Mouse (Mus musculus) MEL (cell line): ENCODE measurements around the gene Gm38431. TPM values are rescaled to one million over a fixed set of nuclear protein-coding genes. Genes with fewer than 3 reads are reported as not detected.

ENCODE experiments used
- DNase-seq: peaks from one replicate; pipeline ENCODE4 v3.0.0; 2011; ENCODE audit warnings: low read depth, low spot score
- H3K27ac ChIP-seq: 2 replicates; pipeline ENCODE4 v1.5.1; 2012; ENCODE audit warnings: low read depth, mild to moderate bottlenecking, control low read depth, low read length, moderate library complexity; ENCODE audit not compliant: control insufficient read depth
- H3K27me3 ChIP-seq, 2 experiments: fragments of 150-350 bp in 1 of 2; sonication (generic) in 1 of 2; 2 replicates each; pipeline ENCODE4 v1.6.1; 2012; ENCODE audit warnings: low read length in 2 of 2, mild to moderate bottlenecking in 2 of 2, improper control_type of control experiment in 1 of 2, moderate library complexity in 1 of 2; ENCODE audit not compliant: insufficient read depth in 2 of 2, control insufficient read depth in 1 of 2
- H3K36me3 ChIP-seq, 2 experiments: 2 replicates each; pipeline ENCODE4 v1.6.1; 2012 to 2014; ENCODE audit warnings: low read length in 2 of 2, improper control_type of control experiment in 1 of 2, inconsistent platforms in 1 of 2, mild to moderate bottlenecking in 1 of 2; ENCODE audit not compliant: insufficient read depth in 2 of 2, control insufficient read depth in 1 of 2
- H3K4me1 ChIP-seq, 2 experiments: fragments of 150-350 bp in 1 of 2; sonication (generic) in 1 of 2; 2 replicates each; pipeline ENCODE4 v1.6.1; 2012; ENCODE audit warnings: low read length in 2 of 2, improper control_type of control experiment in 1 of 2, mild to moderate bottlenecking in 1 of 2; ENCODE audit not compliant: insufficient read depth in 2 of 2, control insufficient read depth in 1 of 2
- H3K4me3 ChIP-seq, 2 experiments: fragments of 150-350 bp in 1 of 2; sonication (generic) in 1 of 2; 2 replicates each; pipeline ENCODE4 v1.5.1; 2012; ENCODE audit warnings: low read depth in 2 of 2, low read length in 2 of 2, mild to moderate bottlenecking in 2 of 2, moderate library complexity in 2 of 2, control low read depth in 1 of 2, improper control_type of control experiment in 1 of 2; ENCODE audit not compliant: control insufficient read depth in 1 of 2, insufficient read depth in 1 of 2
- H3K79me2 ChIP-seq: 2 replicates; pipeline ENCODE4 v1.6.1; 2012; ENCODE audit warnings: mild to moderate bottlenecking, low read length, moderate library complexity; ENCODE audit not compliant: control insufficient read depth, poor library complexity, insufficient read depth
- H3K9ac ChIP-seq: 2 replicates; pipeline ENCODE4 v1.6.1; 2012; ENCODE audit warnings: low read depth, mild to moderate bottlenecking, control low read depth, low read length, moderate library complexity; ENCODE audit not compliant: control insufficient read depth, poor library complexity, severe bottlenecking
- H3K9me3 ChIP-seq: fragments of 150-350 bp; sonication (generic); replicated peaks from 2 replicates; pipeline ENCODE4 v1.6.1; 2012; ENCODE audit warnings: mild to moderate bottlenecking, low read length, improper control_type of control experiment, moderate library complexity; ENCODE audit not compliant: insufficient read depth
- BHLHE40 ChIP-seq: IDR thresholded peaks from 2 replicates; pipeline ENCODE4 v1.6.1; 2012; ENCODE audit warnings: low read depth, mild to moderate bottlenecking, inconsistent platforms, low read length, improper control_type of control experiment, borderline replicate concordance
- CHD2 ChIP-seq: IDR thresholded peaks from 2 replicates; pipeline ENCODE4 v1.6.1; 2011; ENCODE audit warnings: low read length, improper control_type of control experiment
- CTCF ChIP-seq, 3 experiments: IDR thresholded peaks in 2 of 3; conservative IDR thresholded peaks in 1 of 3; 2 replicates each; pipeline ENCODE4 v1.5.1; 2011 to 2012; ENCODE audit warnings: low read length in 3 of 3, low read depth in 2 of 3, mild to moderate bottlenecking in 2 of 3, improper control_type of control experiment in 1 of 3, inconsistent platforms in 1 of 3, mixed read lengths in 1 of 3, moderate library complexity in 1 of 3; ENCODE audit not compliant: control insufficient read depth in 1 of 3, insufficient read depth in 1 of 3, poor library complexity in 1 of 3, severe bottlenecking in 1 of 3
- E2F4 ChIP-seq: IDR thresholded peaks from 2 replicates; pipeline ENCODE4 v1.6.1; 2011; ENCODE audit warnings: low read depth, low read length, improper control_type of control experiment, borderline replicate concordance
- GATA1 ChIP-seq: IDR thresholded peaks from 2 replicates; pipeline ENCODE4 v1.6.1; 2011; ENCODE audit warnings: low read depth, low read length, improper control_type of control experiment
- HCFC1 ChIP-seq: IDR thresholded peaks from 2 replicates; pipeline ENCODE4 v1.6.1; 2012; ENCODE audit warnings: low read depth, mild to moderate bottlenecking, inconsistent platforms, low read length, improper control_type of control experiment, moderate library complexity
- KAT2A ChIP-seq: conservative IDR thresholded peaks from 2 replicates; pipeline ENCODE4 v1.6.1; 2012; ENCODE audit warnings: low read depth, low read length, improper control_type of control experiment, inconsistent platforms
- MAFK ChIP-seq: IDR thresholded peaks from 2 replicates; pipeline ENCODE4 v1.6.1; 2011; ENCODE audit warnings: low read depth, mild to moderate bottlenecking, low read length, improper control_type of control experiment, borderline replicate concordance
- MAZ ChIP-seq: IDR thresholded peaks from 2 replicates; pipeline ENCODE4 v1.6.1; 2012; ENCODE audit warnings: low read depth, mild to moderate bottlenecking, inconsistent platforms, low read length, improper control_type of control experiment
- MEF2A ChIP-seq: IDR thresholded peaks from 2 replicates; pipeline ENCODE4 v1.6.1; 2014; ENCODE audit warnings: low read depth, mild to moderate bottlenecking, inconsistent platforms, low read length, improper control_type of control experiment; ENCODE audit not compliant: poor library complexity, insufficient replicate concordance, severe bottlenecking; ENCODE audit errors: extremely low read depth
- MYB ChIP-seq: IDR thresholded peaks from 2 replicates; pipeline ENCODE4 v1.6.1; 2011; ENCODE audit warnings: mild to moderate bottlenecking, low read depth, low read length, improper control_type of control experiment
- MYC ChIP-seq: IDR thresholded peaks from 2 replicates; pipeline ENCODE4 v1.6.1; 2011; ENCODE audit warnings: low read depth, mild to moderate bottlenecking, low read length, improper control_type of control experiment, moderate library complexity
- POLR2A ChIP-seq, 2 experiments: IDR thresholded peaks; 2 replicates each; pipeline ENCODE4 v1.6.1; 2011 to 2012; ENCODE audit warnings: low read length in 2 of 2, mild to moderate bottlenecking in 2 of 2, control low read depth in 1 of 2, improper control_type of control experiment in 1 of 2, low read depth in 1 of 2, moderate library complexity in 1 of 2; ENCODE audit not compliant: control insufficient read depth in 1 of 2, insufficient read depth in 1 of 2, poor library complexity in 1 of 2
- POLR2AphosphoS5 ChIP-seq: IDR thresholded peaks from 2 replicates; pipeline ENCODE4 v1.6.1; 2012; ENCODE audit warnings: low read depth, borderline replicate concordance, mild to moderate bottlenecking, inconsistent platforms, low read length, moderate library complexity, mixed read lengths
- RAD21 ChIP-seq: IDR thresholded peaks from 2 replicates; pipeline ENCODE4 v1.6.1; 2011; ENCODE audit warnings: mild to moderate bottlenecking, low read depth, low read length, improper control_type of control experiment
- RCOR1 ChIP-seq: IDR thresholded peaks from 2 replicates; pipeline ENCODE4 v1.6.1; 2012; ENCODE audit warnings: low read depth, mild to moderate bottlenecking, inconsistent platforms, low read length, improper control_type of control experiment
- SIN3A ChIP-seq: IDR thresholded peaks from 2 replicates; pipeline ENCODE4 v1.6.1; 2012; ENCODE audit warnings: low read length, improper control_type of control experiment, inconsistent platforms
- SMC3 ChIP-seq: IDR thresholded peaks from 2 replicates; pipeline ENCODE4 v1.6.1; 2011; ENCODE audit warnings: low read depth, low read length, improper control_type of control experiment
- TAL1 ChIP-seq: IDR thresholded peaks from 2 replicates; pipeline ENCODE4 v1.6.1; 2012; ENCODE audit warnings: mild to moderate bottlenecking, inconsistent platforms, low read length, moderate library complexity, mixed read lengths
- TBP ChIP-seq: IDR thresholded peaks from 2 replicates; pipeline ENCODE4 v1.8.0; 2011; ENCODE audit warnings: low read depth, low read length, improper control_type of control experiment
- TCF12 ChIP-seq: IDR thresholded peaks from 2 replicates; pipeline ENCODE4 v1.6.1; 2014; ENCODE audit warnings: low read depth, mild to moderate bottlenecking, inconsistent platforms, low read length, improper control_type of control experiment, moderate library complexity
- ZNF384 ChIP-seq: IDR thresholded peaks from 2 replicates; pipeline ENCODE4 v1.6.1; 2012; ENCODE audit warnings: low read depth, mild to moderate bottlenecking, inconsistent platforms, low read length, improper control_type of control experiment
- polyA plus RNA-seq, 2 experiments: library from polyadenylated mRNA; stranded (reverse) in 1 of 2; unstranded in 1 of 2; fragments of >175 nt in 1 of 2; fragments of >200 nt in 1 of 2; gene quantifications; 2 replicates each; pipeline versions ENCODE4 v1.2.1 to v1.2.4; 2012; ENCODE audit warnings: low replicate concordance in 2 of 2, low read depth in 1 of 2; ENCODE audit not compliant: insufficient read length in 2 of 2, insufficient read depth in 1 of 2, missing spikeins in 1 of 2
- total RNA-seq: library from RNA; depleted of rRNA; stranded (reverse); fragments of 300-350 nt; gene quantifications from 2 replicates; pipeline ENCODE4 v1.2.3, GENCODE M21; 2012

Gm38431 gene
- total and polyA plus RNA-seq, 3 experiments = 38.9 to 191 (median 42.1) TPM

DNA sequence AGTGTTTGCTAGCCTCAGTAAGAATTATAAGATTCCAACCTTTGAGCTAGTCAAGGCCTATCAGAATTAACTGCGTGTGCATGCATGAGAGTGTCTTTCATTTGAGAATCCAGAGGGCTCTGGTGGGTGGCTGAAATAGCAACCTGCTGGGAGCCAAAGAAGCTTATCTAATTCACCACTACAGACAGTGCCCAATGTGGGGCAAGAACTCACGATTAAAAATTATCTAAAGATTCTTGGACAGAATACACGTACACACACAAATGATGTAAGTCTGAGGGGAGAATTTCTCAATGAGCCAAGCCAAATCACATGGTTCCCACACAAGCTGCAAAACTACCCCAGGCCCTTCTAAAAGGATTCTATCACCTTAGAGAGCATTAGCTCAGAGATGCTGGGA is 8.5 kb downstream of the Gm38431 start:
- Histone ChIP-seq H3K79me2 (peaks cover 33% of the 10 kb centered on the region), H3K36me3 (peaks cover 27 to 77% of the 10 kb centered on the region in 2 experiments), H3K9me3 (no peaks in the 10 kb centered on the region), H3K27me3 (no peaks in the 10 kb centered on the region), H3K9ac (no peak overlapping the region), H3K4me1 (peaks cover 15 to 23% of the 10 kb centered on the region in 2 experiments; a peak in 3 of 4 replicates), H3K4me3 (no peak overlapping the region), H3K27ac (no peak overlapping the region)
- peak; percentile 91 for TF ChIP-seq GATA1
- no peak for TF ChIP-seq ZNF384
- TF ChIP-seq TAL1 = peak; percentile 61; the same call in 1 of the 2 replicates
- TF ChIP-seq TBP = 0 out of 2 replicates have a peak, but pooled peaks have one; percentile 31
- TF ChIP-seq POLR2A (IDR thresholded peaks at IDR 0.05; ENCODE audit: control insufficient read depth in 1 of 2, insufficient read depth in 1 of 2, low read depth in 1 of 2, low read length in 2 of 2, poor library complexity in 1 of 2) = no peak
- no peak for TF ChIP-seq TCF12
- no peak for TF ChIP-seq CTCF (IDR thresholded peaks at IDR 0.05 in 2 of 3, conservative IDR thresholded peaks at IDR 0.05 in 1 of 3; ENCODE audit: control insufficient read depth in 1 of 3, insufficient read depth in 1 of 3, low read depth in 2 of 3, low read length in 3 of 3, poor library complexity in 1 of 3, severe bottlenecking in 1 of 3)
- no peak for TF ChIP-seq MAZ
- no peak for TF ChIP-seq CHD2
- peak; percentile 81 for DNase-seq

- no peak overlapping the region for H3K9ac ChIP-seq
- no peak for DNase-seq
- no peak overlapping the region for H3K27ac ChIP-seq
- H3K36me3 ChIP-seq = peaks cover 25 to 74% of the 10 kb centered on the region in 2 experiments
- no peaks in the 10 kb centered on the region for H3K27me3 ChIP-seq
- no peaks in the 10 kb centered on the region for H3K9me3 ChIP-seq
- TF ChIP-seq RCOR1 (no peak), SMC3 (no peak), POLR2A (IDR thresholded peaks at IDR 0.05; ENCODE audit: control insufficient read depth in 1 of 2, insufficient read depth in 1 of 2, low read depth in 1 of 2, low read length in 2 of 2, poor library complexity in 1 of 2) (no peak; a peak in 1 of 4 replicates), KAT2A (no peak), BHLHE40 (no peak), CHD2 (no peak), MYB (no peak), TCF12 (no peak), E2F4 (no peak), RAD21 (no peak), HCFC1 (no peak), MEF2A (no peak), SIN3A (no peak), MYC (no peak), MAFK (no peak), POLR2AphosphoS5 (no peak)
- no peak overlapping the region for H3K4me3 ChIP-seq
- peaks cover 15 to 23% of the 10 kb centered on the region in 2 experiments; a peak in 3 of 4 replicates for H3K4me1 ChIP-seq
- H3K79me2 ChIP-seq = peaks cover 14% of the 10 kb centered on the region
Observed at GRCm38 (mm10) chr9:21081127-21081526, 10.7 kb downstream of the Gm38431 start.
